Mouse (Mus musculus) layer of hippocampus, adult 8-10 months (tissue): ENCODE results near the gene Ltf. TPM values are rescaled to one million over a fixed set of nuclear protein-coding genes. Genes with fewer than 3 reads are reported as not detected.

Experiments
- DNase-seq, 2 experiments: peaks; one replicate each; pipeline ENCODE4 v3.0.0; 2022; ENCODE audit warnings: low spot score in 2 of 2
- total RNA-seq, 4 experiments: library from RNA; stranded (reverse); gene quantifications; 2 replicates each; pipeline ENCODE4 v1.2.4; 2022

Gene Ltf
- total RNA-seq, 4 experiments from 2014 or later, result not detected

DNA sequence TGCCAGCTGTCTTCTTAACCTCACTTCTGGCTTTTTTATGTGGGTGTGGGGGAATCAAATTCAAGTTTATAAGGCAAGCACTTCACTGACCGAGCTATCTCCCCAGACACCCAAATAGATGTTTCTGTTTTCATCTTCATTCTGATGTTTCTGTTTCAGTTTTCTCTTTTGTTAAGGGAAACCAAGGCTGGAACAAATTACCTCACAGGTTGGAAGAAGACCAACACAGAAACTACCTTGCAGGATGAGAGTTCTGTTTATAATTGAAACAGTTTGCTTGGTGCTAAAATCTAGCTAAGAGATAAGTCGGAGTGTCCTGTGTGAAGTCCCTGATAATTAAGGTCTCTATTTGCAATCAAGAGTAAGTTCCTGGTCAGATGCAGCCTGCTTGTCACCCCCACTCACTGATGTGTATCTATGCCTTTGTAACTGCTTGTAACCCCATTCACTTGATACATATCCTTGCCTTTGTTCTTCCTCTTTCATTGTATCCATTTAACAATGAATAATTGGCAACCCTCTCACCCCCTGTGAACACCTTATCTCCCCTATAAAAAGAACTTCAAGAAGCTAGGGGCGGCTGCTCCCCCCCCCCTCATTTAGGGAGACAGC is 68.0 kb downstream of the Ltf start:
- DNase-seq, result no peak

DNA sequence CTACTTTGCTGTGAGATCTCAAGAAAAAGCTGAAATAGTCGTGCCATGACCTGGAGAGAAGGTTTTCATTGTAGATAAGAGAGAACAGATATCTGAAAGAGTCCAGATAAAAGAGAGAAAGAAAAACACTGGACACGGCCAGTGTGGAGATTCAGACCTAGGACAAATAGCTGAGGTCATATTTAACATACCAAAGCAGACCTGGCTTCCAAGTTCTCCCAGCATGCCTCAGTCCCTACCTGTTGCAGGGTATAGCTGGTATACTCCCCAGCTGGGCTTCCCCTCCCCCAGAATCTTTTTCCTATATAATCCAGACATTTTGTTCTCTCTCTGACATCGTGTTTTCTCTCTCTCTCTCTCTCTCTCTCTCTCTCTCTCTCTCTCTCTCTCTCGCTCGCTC is 68.9 kb downstream of the Ltf start:
- DNase-seq, result no peak

DNA sequence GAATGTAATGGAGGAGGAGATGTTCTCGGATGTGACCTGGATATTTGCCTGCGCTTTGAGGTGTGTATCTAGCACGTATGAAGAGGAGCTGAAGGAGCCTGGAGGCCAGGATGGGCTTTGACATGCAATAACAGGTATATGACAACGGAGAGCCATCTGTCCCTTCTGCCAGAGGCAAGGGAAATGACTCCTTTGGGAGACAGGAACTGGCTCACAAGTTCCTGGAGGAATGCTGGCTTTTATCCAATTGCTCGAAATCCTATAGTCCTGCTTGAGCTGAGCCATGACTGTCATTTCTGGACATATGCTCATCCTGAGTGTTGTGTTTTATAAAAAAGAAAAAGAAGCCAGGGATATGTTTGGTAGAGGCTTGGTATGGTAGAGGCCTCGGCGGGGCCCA is 69.8 kb downstream of the Ltf start:
- no peak for DNase-seq

Other genes starting within 250 kb of the Ltf start
- not detected for gene Prss42, start 221.1 kb upstream of the Ltf start, total RNA-seq
- not detected for gene Prss44, start 205.3 kb upstream of the Ltf start, total RNA-seq
- gene Prss43, start 192.6 kb upstream of the Ltf start, total RNA-seq, result under 1 TPM in 2 of 4 experiments, not detected in 2; 0.23 to 0.39 TPM
- under 1 TPM in 3 of 4 experiments, not detected in 1; 0.35 to 0.63 (median 0.55) TPM for gene Prss45, start 184.7 kb upstream of the Ltf start, total RNA-seq
- not detected for gene Prss46, start 174.8 kb upstream of the Ltf start, total RNA-seq
- 1 to 10 TPM in 2 of 4 experiments, under 1 TPM in 2; 0.60 to 2.1 (median 1.4) TPM for gene Prss50, start 161.3 kb upstream of the Ltf start, total RNA-seq
- gene Als2cl, start 139.4 kb upstream of the Ltf start, total RNA-seq, result 10 to 100 TPM in 3 of 4 experiments, 1 to 10 TPM in 1; 8.0 to 14.7 (median 13.7) TPM
- gene Tmie, start 139.2 kb upstream of the Ltf start, total RNA-seq, result 1 to 10 TPM; 2.4 to 3.6 (median 2.8) TPM
- gene Fam240a, start 102.4 kb upstream of the Ltf start, total RNA-seq, result not detected
- 1 to 10 TPM in 1 of 4 experiments, under 1 TPM in 2, not detected in 1; 0.62 to 1.2 (median 0.74) TPM for gene Tdgf1, start 73.1 kb upstream of the Ltf start, total RNA-seq
- gene Lrrc2, start 67.7 kb upstream of the Ltf start, total RNA-seq, result 1 to 10 TPM; 1.3 to 2.0 (median 1.8) TPM
- gene Rtp3, start 28.7 kb upstream of the Ltf start, total RNA-seq, result under 1 TPM in 3 of 4 experiments, not detected in 1; 0.36 to 0.54 (median 0.40) TPM
- 1 to 10 TPM in 2 of 4 experiments, under 1 TPM in 2; 0.62 to 4.0 (median 1.2) TPM for gene Ccrl2, start 38.2 kb downstream of the Ltf start, total RNA-seq
- 10 to 100 TPM; 34.6 to 46.1 (median 40.6) TPM for gene Lrrfip2, start 98.3 kb downstream of the Ltf start, total RNA-seq